Mouse (Mus musculus) olfactory bulb, adult 2 months (tissue): ENCODE data around the gene Ptprg. TPM values are rescaled to one million over a fixed set of nuclear protein-coding genes. Genes with fewer than 3 reads are reported as not detected.

Experiments
- H3K27ac ChIP-seq: fragments of 200-500 bp; 2 replicates; pipeline ENCODE4 v1.5.1; 2012; ENCODE audit warnings: low read depth, low read length; ENCODE audit not compliant: insufficient read depth
- H3K4me1 ChIP-seq: fragments of 200-500 bp; 2 replicates; pipeline ENCODE4 v1.6.1; 2012; ENCODE audit warnings: low read length; ENCODE audit not compliant: control insufficient read depth, insufficient read depth
- H3K4me3 ChIP-seq: fragments of 200-500 bp; 2 replicates; pipeline ENCODE4 v1.5.1; 2012; ENCODE audit warnings: mild to moderate bottlenecking, low read depth, low read length, moderate library complexity; ENCODE audit not compliant: insufficient read depth
- CTCF ChIP-seq: fragments of 200-500 bp; IDR thresholded peaks from 2 replicates; pipeline ENCODE4 v1.5.1; 2012; ENCODE audit warnings: low read depth, mild to moderate bottlenecking, low read length, moderate library complexity; ENCODE audit not compliant: insufficient read depth
- POLR2A ChIP-seq: fragments of 200-500 bp; IDR thresholded peaks from 2 replicates; pipeline ENCODE4 v1.6.1; 2012; ENCODE audit warnings: mild to moderate bottlenecking, low read depth, low read length, moderate library complexity; ENCODE audit not compliant: insufficient read depth
- WGBS: fragments of 180-500 bp; shearing (Covaris S2); methylation state at CpG from one replicate; pipeline ENCODE4 v1.1.7; 2018; 5-methylcytosine and 5-hydroxymethylcytosine counted together
- polyA plus RNA-seq: library from polyadenylated mRNA; stranded (reverse); fragments of >200 nt; gene quantifications from 2 replicates; pipeline ENCODE4 v1.2.4, GENCODE M21; 2012; ENCODE audit warnings: low replicate concordance; ENCODE audit not compliant: missing spikeins, insufficient read depth, insufficient read length

Ptprg gene
- polyA plus RNA-seq, 1 experiment, result not detected

DNA sequence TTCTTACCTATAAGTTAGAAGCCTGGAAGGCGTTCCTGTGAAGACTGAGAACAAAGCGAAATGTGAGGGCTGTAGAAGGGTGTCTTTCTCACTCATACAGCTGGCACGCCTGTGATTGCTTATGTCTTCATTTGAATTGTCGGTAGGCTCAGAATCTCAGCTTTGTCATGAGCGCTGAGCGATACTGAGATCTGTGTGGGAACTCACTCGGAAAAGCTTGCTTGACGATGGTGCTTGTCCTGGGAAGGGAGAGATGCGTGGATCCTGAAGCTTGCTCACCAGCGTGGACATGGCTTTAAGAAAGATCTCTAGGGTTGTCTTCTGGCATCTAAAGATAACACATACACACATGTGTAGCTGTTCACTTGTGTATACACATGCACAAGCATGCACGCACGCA, 516.4 kb downstream of the Ptprg start:
- no peak for TF ChIP-seq CTCF
- no peak for TF ChIP-seq POLR2A
- Histone ChIP-seq H3K27ac (no peak overlapping the region), H3K4me1 (no peaks in the 10 kb centered on the region), H3K4me3 (no peak overlapping the region)
- 95% methylated on average over 12 of the region's 12 CpGs for WGBS

DNA sequence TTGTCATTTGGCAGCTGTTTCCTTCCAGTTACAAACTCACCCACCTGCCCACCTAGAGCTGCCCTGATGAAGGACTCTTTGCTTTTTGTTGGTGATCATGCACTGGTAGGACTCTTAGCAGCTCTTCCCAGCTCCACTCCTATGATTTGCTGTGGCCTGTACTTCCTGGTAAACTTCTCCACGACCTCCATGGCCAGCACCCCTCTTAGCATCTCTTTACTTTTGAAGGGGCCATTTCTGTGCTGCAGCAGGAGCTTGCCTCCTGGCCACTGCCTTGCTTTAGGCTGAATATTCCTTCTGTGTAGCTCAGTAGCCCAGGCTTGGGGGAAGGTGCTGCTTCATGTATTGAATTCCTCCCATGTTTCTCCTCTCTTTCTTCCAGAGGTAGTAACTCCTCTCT, 517.0 kb downstream of the Ptprg start:
- no peak overlapping the region for H3K27ac ChIP-seq
- H3K4me1 ChIP-seq, result no peaks in the 10 kb centered on the region
- WGBS, result 56% methylated on average over 1 of the region's 1 CpGs

DNA sequence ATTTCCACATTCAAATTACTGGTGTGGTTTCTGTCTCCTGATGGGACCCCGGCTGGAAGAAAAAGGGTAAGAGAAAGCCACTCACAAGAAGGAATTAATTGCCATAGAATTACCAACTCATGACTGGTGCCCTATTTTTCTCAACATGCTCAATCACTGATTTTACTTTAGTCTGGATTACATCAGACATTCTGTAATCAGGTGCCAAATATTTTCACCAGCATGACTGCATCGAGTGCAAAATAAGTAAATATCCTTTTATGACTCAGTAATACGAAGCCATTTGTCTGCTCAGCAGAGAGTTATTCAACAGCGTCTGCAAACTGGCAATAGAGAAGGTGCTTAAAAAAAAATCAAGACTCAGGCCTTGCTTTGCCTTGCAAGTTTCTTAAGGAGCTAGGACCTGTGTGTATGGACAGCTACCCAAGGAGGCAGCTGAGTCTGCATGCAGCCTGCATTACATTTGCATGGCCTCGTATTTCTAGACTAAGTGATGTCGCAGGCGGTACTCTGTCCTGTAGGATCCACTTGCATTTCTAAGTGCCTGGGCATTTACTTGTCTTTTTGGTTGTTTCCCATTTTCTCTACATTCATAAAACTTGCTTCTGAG, 517.6 kb downstream of the Ptprg start:
- no peak overlapping the region for H3K4me3 ChIP-seq
- H3K4me1 ChIP-seq, result no peaks in the 10 kb centered on the region
- WGBS, result 72% methylated on average over 7 of the region's 7 CpGs
- TF ChIP-seq POLR2A, result no peak
- TF ChIP-seq CTCF, result no peak
- no peak overlapping the region for H3K27ac ChIP-seq

More for the DNA sequence above, 517.0 kb downstream of the Ptprg start:
- TF ChIP-seq POLR2A (no peak), CTCF (no peak)
- H3K4me3 ChIP-seq, result no peak overlapping the region

DNA sequence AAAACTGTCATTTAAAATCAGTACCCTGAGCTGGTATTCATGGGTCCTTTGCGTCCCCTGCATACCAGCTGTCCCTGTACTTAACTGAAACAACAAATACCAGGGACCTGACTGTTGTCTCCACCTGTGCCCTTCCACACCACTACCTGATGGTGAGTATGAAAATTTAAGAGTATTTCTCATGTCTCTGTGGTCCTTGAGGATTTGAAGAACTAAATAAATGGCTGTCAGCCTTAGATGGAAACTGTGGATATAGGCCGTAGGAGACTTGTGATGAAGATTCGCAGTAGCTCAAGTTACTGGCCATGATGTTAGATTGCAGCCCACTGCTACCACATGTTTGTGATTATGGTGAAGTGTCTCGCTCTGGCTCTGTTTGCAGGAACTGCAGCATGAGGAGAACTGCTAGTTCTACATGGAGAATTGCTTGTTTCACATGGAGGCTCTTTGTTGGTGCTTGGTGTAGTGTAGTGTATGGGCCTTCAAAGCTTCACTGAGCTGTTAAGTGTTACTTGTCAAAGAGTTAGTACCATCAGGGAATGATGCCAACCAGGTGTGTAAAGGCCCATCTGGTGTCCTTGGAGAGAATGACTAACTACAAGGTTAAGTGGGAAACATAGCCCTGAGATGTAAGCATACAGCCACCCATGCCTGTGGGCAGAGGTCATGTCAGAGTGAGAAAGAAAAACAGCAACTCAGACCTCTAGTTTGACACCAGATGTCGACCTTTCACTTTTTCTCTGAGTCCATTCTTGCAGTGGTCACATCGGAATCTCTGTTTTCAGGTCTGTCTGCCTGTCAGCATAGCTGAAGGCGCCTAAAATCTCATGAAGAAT, 518.9 kb downstream of the Ptprg start:
- TF ChIP-seq CTCF (no peak), POLR2A (no peak)
- Histone ChIP-seq H3K4me1 (no peaks in the 10 kb centered on the region), H3K4me3 (no peak overlapping the region), H3K27ac (no peak overlapping the region)
- 95% methylated on average over 7 of the region's 7 CpGs for WGBS

DNA sequence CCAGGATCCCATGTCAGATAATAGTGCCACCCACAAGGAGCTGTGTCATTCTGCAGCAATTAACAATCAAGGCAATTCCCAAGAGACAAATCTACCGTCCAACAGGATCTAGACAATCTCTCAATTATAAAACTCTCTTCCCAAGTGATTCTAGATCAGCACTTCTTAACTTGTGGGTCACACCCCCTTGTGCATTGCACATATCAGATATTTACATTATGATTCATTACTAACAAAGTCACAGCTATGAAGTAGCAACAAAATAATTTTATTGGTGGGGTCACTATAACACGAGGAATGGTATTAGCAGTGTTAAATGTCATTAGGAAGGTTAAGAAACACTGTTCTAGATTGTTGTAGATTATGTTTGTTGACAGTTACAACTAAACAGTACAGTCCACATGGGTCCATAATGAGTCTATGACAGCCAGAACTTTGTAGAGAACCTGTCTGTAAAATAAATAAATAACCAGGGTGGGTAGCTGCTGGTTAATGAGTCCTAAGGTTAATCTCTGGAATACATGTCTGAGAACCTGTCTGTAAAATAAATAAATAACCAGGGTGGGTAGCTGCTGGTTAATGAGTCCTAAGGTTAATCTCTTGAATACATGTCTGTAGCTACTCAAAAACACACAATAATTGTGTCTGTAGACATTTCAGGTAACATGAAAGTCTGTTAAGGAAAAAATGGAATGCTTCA, 520.2 kb downstream of the Ptprg start:
- TF ChIP-seq POLR2A (no peak), CTCF (no peak)
- Histone ChIP-seq H3K4me1 (no peaks in the 10 kb centered on the region), H3K4me3 (no peak overlapping the region), H3K27ac (no peak overlapping the region)
- 91% methylated on average over 2 of the region's 2 CpGs for WGBS

DNA sequence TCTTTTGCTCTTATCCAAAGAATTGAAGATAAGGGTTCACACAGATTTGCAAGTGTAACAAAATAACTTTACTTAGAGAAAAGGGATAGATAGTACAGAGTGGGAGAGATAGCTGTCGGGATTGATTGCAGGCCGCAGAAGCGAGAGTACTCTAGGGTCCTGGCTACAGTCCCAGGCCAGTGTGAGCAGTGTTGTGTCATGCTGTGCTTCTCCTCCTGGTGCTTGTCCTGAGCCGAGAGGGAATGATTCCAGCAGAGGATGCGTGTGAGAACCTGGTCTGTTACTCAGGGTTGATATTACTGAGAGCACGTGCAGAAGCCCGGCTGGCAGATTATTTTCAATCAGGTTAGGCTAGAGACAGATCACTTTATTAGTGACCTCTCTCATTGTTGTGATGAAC, 523.9 kb downstream of the Ptprg start:
- Histone ChIP-seq H3K4me1 (peaks cover 3% of the 10 kb centered on the region), H3K4me3 (no peak overlapping the region), H3K27ac (no peak overlapping the region)
- WGBS, result 87% methylated on average over 7 of the region's 7 CpGs
- TF ChIP-seq CTCF, result no peak
- TF ChIP-seq POLR2A, result no peak

DNA sequence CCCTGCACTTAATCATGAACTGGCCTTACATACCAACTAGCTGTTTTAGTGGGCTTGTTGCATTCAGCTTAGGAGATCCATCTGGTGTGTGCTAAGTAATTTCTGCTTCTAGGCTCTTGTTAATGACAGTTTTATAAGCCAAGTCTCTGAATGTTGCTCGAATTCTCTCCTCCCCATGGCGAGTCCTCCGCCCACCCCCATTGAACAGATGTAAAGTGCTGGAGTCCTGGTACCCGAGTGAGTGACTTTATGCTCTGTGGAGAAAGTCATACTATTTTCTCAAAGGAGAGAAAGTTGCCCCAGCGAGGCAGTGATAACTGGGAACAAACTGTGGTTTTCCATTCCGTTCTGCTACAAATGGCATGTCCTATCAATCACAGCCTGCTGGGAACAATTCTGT, 525.9 kb downstream of the Ptprg start:
- WGBS, result 31% methylated on average over 6 of the region's 6 CpGs
- TF ChIP-seq CTCF (no peak), POLR2A (no peak)
- Histone ChIP-seq H3K27ac (no peak overlapping the region), H3K4me3 (no peak overlapping the region), H3K4me1 (peaks cover 3% of the 10 kb centered on the region)

DNA sequence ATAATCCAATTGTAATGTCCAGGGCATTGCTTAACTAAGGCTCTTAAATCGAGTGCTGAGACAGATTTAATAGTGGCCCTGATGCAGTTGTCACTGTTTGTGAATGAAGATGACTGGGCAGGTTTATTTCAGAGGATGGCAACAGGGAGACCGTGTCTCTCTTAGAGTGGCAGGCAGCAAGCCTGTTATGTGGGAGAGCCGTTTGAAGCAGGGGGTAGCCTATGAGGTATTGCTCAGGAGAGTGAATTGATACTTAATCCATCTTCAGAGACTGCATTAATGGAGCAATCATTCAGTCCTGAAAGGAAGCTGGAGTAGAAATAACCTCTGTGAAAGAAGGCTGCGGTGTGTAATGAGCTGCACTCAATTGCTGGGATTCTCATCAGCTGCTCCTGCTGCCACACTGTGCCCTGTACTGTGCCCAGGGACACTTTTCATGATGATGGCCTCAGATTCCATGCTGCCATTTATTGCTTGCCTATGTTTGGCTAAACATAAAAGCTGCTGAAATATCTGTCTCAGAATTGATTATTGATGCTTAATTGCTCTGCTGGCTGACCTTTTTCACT, 526.6 kb downstream of the Ptprg start:
- Histone ChIP-seq H3K27ac (no peak overlapping the region), H3K4me3 (no peak overlapping the region), H3K4me1 (peaks cover 3% of the 10 kb centered on the region)
- WGBS, result 49% methylated on average over 4 of the region's 4 CpGs
- no peak for TF ChIP-seq CTCF
- no peak for TF ChIP-seq POLR2A
